Mouse (Mus musculus) limb, embryonic 11.5 days (tissue): ENCODE measurements around the gene Acat2. TPM values are rescaled to one million over a fixed set of nuclear protein-coding genes. Genes with fewer than 3 reads are reported as not detected.
"Not testable (repeated sequence)": the region's sequence is repeated elsewhere in the genome, so short reads cannot be mapped to it uniquely, and the experiment has no call there.

Experiments
- ATAC-seq: fragments of 200-750 bp; cut with Nextera tagmentation; 2 replicates; pipeline ENCODE4 v1.8.0; 2017; ENCODE audit warnings: low read depth; ENCODE audit not compliant: insufficient number of reproducible peaks, low FRiP score, low TSS enrichment
- DNase-seq: peaks from one replicate; pipeline ENCODE4 v3.0.0-alpha.2; 2015; ENCODE audit warnings: low spot score
- H3K27ac ChIP-seq: fragments of 300-500 bp; sonication (generic); replicated peaks from 2 replicates; pipeline ENCODE4 v1.5.1; 2014; ENCODE audit warnings: low read depth, mild to moderate bottlenecking, low read length
- H3K27me3 ChIP-seq: fragments of 300-500 bp; sonication (generic); 2 replicates; pipeline ENCODE4 v1.6.1; 2014; ENCODE audit warnings: mild to moderate bottlenecking, low read length, mixed read lengths; ENCODE audit not compliant: control insufficient read depth, insufficient read depth
- H3K36me3 ChIP-seq: fragments of 300-500 bp; sonication (generic); 2 replicates; pipeline ENCODE4 v1.6.1; 2014; ENCODE audit warnings: mild to moderate bottlenecking, low read length, moderate library complexity, mixed read lengths; ENCODE audit not compliant: control insufficient read depth, insufficient read depth
- H3K4me1 ChIP-seq: fragments of 300-500 bp; sonication (generic); 2 replicates; pipeline ENCODE4 v1.6.1; 2014; ENCODE audit warnings: low read length, mixed read lengths; ENCODE audit not compliant: control insufficient read depth, insufficient read depth
- H3K4me2 ChIP-seq: fragments of 300-500 bp; sonication (generic); 2 replicates; pipeline ENCODE4 v1.6.1; 2014; ENCODE audit warnings: low read depth, mild to moderate bottlenecking, moderate library complexity; ENCODE audit not compliant: severe bottlenecking
- H3K4me3 ChIP-seq: fragments of 300-500 bp; sonication (generic); 2 replicates; pipeline ENCODE4 v1.5.1; 2014; ENCODE audit warnings: low read depth, low read length
- H3K9ac ChIP-seq: fragments of 300-500 bp; sonication (generic); 2 replicates; pipeline ENCODE4 v1.6.1; 2014; ENCODE audit warnings: mild to moderate bottlenecking, low read length
- H3K9me3 ChIP-seq: fragments of 300-500 bp; sonication (generic); 2 replicates; pipeline ENCODE4 v1.6.1; 2016; ENCODE audit warnings: low read length; ENCODE audit not compliant: control insufficient read depth
- WGBS: fragments of 180-500 bp; shearing (Covaris S2); extraction: QIAGEN DNeasy Blood & Tissue Kit; methylation state at CpG from one replicate; pipeline ENCODE4 v1.1.7; 2014; 5-methylcytosine and 5-hydroxymethylcytosine counted together
- polyA plus RNA-seq: library from polyadenylated mRNA; unstranded; fragments of >200 nt; fragmentation: Nextera tagmentation; extraction: Ambion mirVana; gene quantifications from 2 replicates; pipeline ENCODE4 v1.2.1, GENCODE M21; 2014

Gene Acat2
- polyA plus RNA-seq, 1 experiment from 2014 or later, result 236 TPM

GRCm38 (mm10) chr17:12942459-12943162 is 17.9 kb downstream of the Acat2 start:
- H3K27me3 ChIP-seq, result no peaks in the 10 kb centered on the region
- peaks cover 8% of the 10 kb centered on the region; the same call in 1 of the 2 replicates for H3K36me3 ChIP-seq
- no peaks in the 10 kb centered on the region for H3K9me3 ChIP-seq
- no peak overlapping the region for H3K4me2 ChIP-seq
- DNase-seq (no peak), ATAC-seq (no peak)
- H3K27ac ChIP-seq, result no peak overlapping the region
- no peak overlapping the region for H3K4me3 ChIP-seq
- WGBS, result 90% methylated on average over 6 of the region's 6 CpGs
- no peak overlapping the region for H3K9ac ChIP-seq
- 0 out of 2 replicates have a peak, but pooled peaks cover 5% of the 10 kb centered on the region for H3K4me1 ChIP-seq

- ATAC-seq, result no peak
- Histone ChIP-seq H3K9me3 (no peaks in the 10 kb centered on the region), H3K4me1 (0 out of 2 replicates have a peak, but pooled peaks cover 5% of the 10 kb centered on the region), H3K27ac (no peak overlapping the region), H3K9ac (no peak overlapping the region), H3K4me3 (no peak overlapping the region), H3K27me3 (no peaks in the 10 kb centered on the region), H3K36me3 (peaks cover 8% of the 10 kb centered on the region; the same call in 1 of the 2 replicates), H3K4me2 (no peak overlapping the region)
- 80% methylated on average over 8 of the region's 8 CpGs for WGBS
- DNase-seq, result no peak
Observed at GRCm38 (mm10) chr17:12941543-12942260, 18.8 kb downstream of the Acat2 start.

- no peaks in the 10 kb centered on the region for H3K9me3 ChIP-seq
- H3K4me3 ChIP-seq, result peak within 1 kb of the TSS; percentile 16
- H3K4me1 ChIP-seq, result 0 out of 2 replicates have a peak, but pooled peaks cover 5% of the 10 kb centered on the region
- H3K4me2 ChIP-seq, result peak within 1 kb of the TSS; percentile 53
- 19% methylated on average over 27 of the region's 27 CpGs for WGBS
- ATAC-seq (peak; percentile 71), DNase-seq (no peak)
- no peak within 1 kb of the TSS for H3K27ac ChIP-seq
- no peak within 1 kb of the TSS for H3K9ac ChIP-seq
- H3K27me3 ChIP-seq, result no peaks in the 10 kb centered on the region
- peaks cover 5% of the 10 kb centered on the region; the same call in 1 of the 2 replicates for H3K36me3 ChIP-seq
Observed at GRCm38 (mm10) chr17:12940151-12940805, 20.3 kb downstream of the Acat2 start, which contains the start of gene Acat3. Gene Acat3, minus strand, starts transcription at chr17:12940600.

- H3K4me2 ChIP-seq, result peak overlapping the region; percentile 53
- H3K27ac ChIP-seq, DNase-seq, H3K9me3 ChIP-seq, H3K36me3 ChIP-seq, H3K27me3 ChIP-seq, ATAC-seq, H3K4me3 ChIP-seq, H3K4me1 ChIP-seq, H3K9ac ChIP-seq: not testable (repeated sequence)
- 61% methylated on average over 2 of the region's 12 CpGs for WGBS
Observed at GRCm38 (mm10) chr17:12939377-12940148, 21.0 kb downstream of the Acat2 start.

GRCm38 (mm10) chr17:12938077-12938476 is 22.5 kb downstream of the Acat2 start:
- Histone ChIP-seq H3K4me2 (no peak overlapping the region), H3K4me3 (no peak overlapping the region), H3K27ac (no peak overlapping the region), H3K9ac (no peak overlapping the region), H3K36me3 (no peaks in the 10 kb centered on the region), H3K4me1 (0 out of 2 replicates have a peak, but pooled peaks cover 5% of the 10 kb centered on the region), H3K9me3 (no peaks in the 10 kb centered on the region), H3K27me3 (no peaks in the 10 kb centered on the region)
- no peak for ATAC-seq
- 61% methylated on average over 2 of the region's 2 CpGs for WGBS
- DNase-seq, result no peak

- H3K9ac ChIP-seq, result no peak overlapping the region
- H3K4me1 ChIP-seq, result 0 out of 2 replicates have a peak, but pooled peaks cover 5% of the 10 kb centered on the region
- no peak overlapping the region for H3K4me3 ChIP-seq
- H3K9me3 ChIP-seq, result no peaks in the 10 kb centered on the region
- no peak overlapping the region for H3K27ac ChIP-seq
- 86% methylated on average over 2 of the region's 2 CpGs for whole genome bisulfite sequencing
- H3K36me3 ChIP-seq, result no peaks in the 10 kb centered on the region
- ATAC-seq (no peak), DNase-seq (no peak)
- H3K4me2 ChIP-seq, result no peak overlapping the region
- no peaks in the 10 kb centered on the region for H3K27me3 ChIP-seq
Observed at GRCm38 (mm10) chr17:12937412-12937970, 23.1 kb downstream of the Acat2 start.

GRCm38 (mm10) chr17:12935719-12936118 is 24.8 kb downstream of the Acat2 start:
- no peaks in the 10 kb centered on the region for H3K9me3 ChIP-seq
- ATAC-seq (no peak), DNase-seq (no peak)
- WGBS, result 64% methylated on average over 4 of the region's 4 CpGs
- no peaks in the 10 kb centered on the region for H3K36me3 ChIP-seq
- H3K27me3 ChIP-seq, result no peaks in the 10 kb centered on the region
- H3K4me3 ChIP-seq, result no peak overlapping the region
- H3K9ac ChIP-seq, result no peak overlapping the region
- H3K4me2 ChIP-seq, result no peak overlapping the region
- 0 out of 2 replicates have a peak, but pooled peaks cover 5% of the 10 kb centered on the region for H3K4me1 ChIP-seq
- no peak overlapping the region for H3K27ac ChIP-seq
